Comparison of ENCODE assay signal across 8 mouse cellular contexts in the genomic region with DNA sequence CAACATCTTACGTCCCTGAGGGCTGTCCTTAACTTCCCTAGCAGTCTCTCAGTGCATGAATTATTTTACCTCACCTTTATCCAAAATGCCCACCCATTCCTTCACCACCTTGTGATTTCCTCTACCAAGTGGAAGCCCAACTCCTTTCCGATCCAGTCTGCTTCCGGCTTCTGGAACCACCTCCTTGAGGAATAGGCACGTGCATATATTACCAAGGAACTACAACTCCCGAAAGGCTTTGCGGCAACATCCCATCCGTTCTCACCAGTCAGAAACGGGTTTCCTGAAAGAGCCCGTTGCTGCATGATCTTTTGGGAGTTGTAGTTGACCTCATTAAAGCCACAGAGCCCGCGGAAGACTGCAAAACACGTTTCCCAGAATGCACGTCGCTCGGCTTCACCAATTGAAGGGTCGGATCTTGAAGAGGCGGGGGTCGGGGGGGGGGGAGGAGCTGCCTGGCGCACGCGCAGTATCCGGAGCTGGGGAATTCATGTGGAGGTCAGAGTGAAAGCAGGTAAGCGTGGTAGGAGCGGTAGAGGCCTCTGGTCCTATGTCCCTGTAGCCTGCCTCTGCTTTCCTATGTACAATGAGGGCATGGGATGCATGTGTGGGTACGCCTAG. TPM values are rescaled to one million over a fixed set of nuclear protein-coding genes. Genes with fewer than 3 reads are reported as not detected.
DNase-seq lines count a peak whose midpoint lies in the region; ATAC-seq lines count a peak whose summit lies in the region.

A gene (plus strand): TSS at position 429 of the 621 bp plus-strand sequence.

- no peaks in the 10 kb centered on the region for H3K9me3 ChIP-seq in lung, embryonic 16.5 days (ENCODE audit: control insufficient read depth, low read length)

- H3K4me3 ChIP-seq in lung, embryonic 16.5 days (ENCODE audit: low read length): peak within 1 kb of the TSS; percentile 92

- peak; percentile 95 to 99 for ATAC-seq in hematopoietic stem cell, adult 5-6 weeks (replicated peaks in 1 of 2; ENCODE audit: insufficient read depth in 1 of 2, low FRiP score in 2 of 2, low TSS enrichment in 1 of 2, low read depth in 1 of 2, poor library complexity in 2 of 2, severe bottlenecking in 2 of 2)
- peak; percentile 98 for ATAC-seq in lung, embryonic 16.5 days (ENCODE audit: low read depth)

- H3K9ac ChIP-seq in lung, embryonic 16.5 days (ENCODE audit: low read length): peak within 1 kb of the TSS; percentile 82

- under 1% methylated on average over 25 of the region's 25 CpGs for WGBS in lung, embryonic 16.5 days

- peak; percentile 99 for DNase-seq in MEL-GATA-1-ER (ENCODE audit: extremely low read depth, low read depth)
- peak; percentile 91 for DNase-seq in cerebellum, adult 8-10 months
- DNase-seq in forelimb bud, embryonic 11.5 days (ENCODE audit: low read depth, low spot score): peak; percentile 99
- peak; percentile 94 for DNase-seq in layer of hippocampus, adult 9-10 months (ENCODE audit: low spot score)
- DNase-seq in ovary, postnatal 10 days (ENCODE audit: low spot score): peak; percentile 62
- peak; percentile 87 to 90 for DNase-seq in thymus, postnatal 10 days (ENCODE audit: low spot score in 2 of 2)

- H3K27me3 ChIP-seq in lung, embryonic 16.5 days (ENCODE audit: control insufficient read depth, insufficient read depth, low read depth, low read length): no peaks in the 10 kb centered on the region

- H3K27ac ChIP-seq in lung, embryonic 16.5 days (ENCODE audit: low read length): peak within 1 kb of the TSS; percentile 73

- H3K4me1 ChIP-seq in lung, embryonic 16.5 days (replicated peaks; ENCODE audit: control insufficient read depth, insufficient read depth, low read length): peaks cover 6% of the 10 kb centered on the region; the same call in 1 of the 2 replicates

- H3K4me2 ChIP-seq in lung, embryonic 16.5 days (ENCODE audit: low read depth, low read length): peak within 1 kb of the TSS; percentile 92

- H3K36me3 ChIP-seq in lung, embryonic 16.5 days (ENCODE audit: control insufficient read depth, insufficient read depth, low read length): peaks cover 16% of the 10 kb centered on the region

RNA-seq across cellular contexts. Expression of the gene that starts here (rescaled TPM):
- 76.0 and 90.7 TPM in 2 replicates for total RNA-seq in hematopoietic stem cell, adult 5-6 weeks (2017)
- 167 and 190 TPM in 2 replicates for polyA plus RNA-seq in lung, embryonic 16.5 days (2015; fragmentation: Nextera tagmentation; extraction: Ambion mirVana)

Comparison
In these comparisons a context has a peak if more than half of its experiments do, and no peak if none do; other contexts are left out.
1. Peak in every context shown above with its lines: DNase-seq, ATAC-seq, H3K4me3 ChIP-seq and H3K27ac ChIP-seq.